Mouse (Mus musculus): Measurements from ENCODE around the gene Pigb.

GRCm38 (mm10) chr9:73083956-73084355, 43.8 kb upstream of the Pigb start:
- TF ChIP-seq CTCF (IDR thresholded peaks at IDR 0.05; ENCODE audit: low read depth, low read length), result no peak
- no peak for TF ChIP-seq EP300 (IDR thresholded peaks at IDR 0.05; ENCODE audit: insufficient read depth, low read depth, low read length)
- TF ChIP-seq POLR2A (IDR thresholded peaks at IDR 0.05; ENCODE audit: insufficient read depth, low read length), result no peak
